Mouse (Mus musculus) thymus, adult 18-20 months (tissue): ENCODE measurements around the gene Actr6.
"Not testable (repeated sequence)": the region's sequence is repeated elsewhere in the genome, so short reads cannot be mapped to it uniquely, and the experiment has no call there.

ENCODE experiments used
- DNase-seq, 2 experiments: peaks; one replicate each; pipeline ENCODE4 v3.0.0; 2022; ENCODE audit warnings: mixed read lengths in 2 of 2

Actr6 gene

GRCm38 (mm10) chr10:89737887-89738286 lies 5.8 kb upstream of the Actr6 start:
- no peak for DNase-seq

GRCm38 (mm10) chr10:89737092-89737491 lies 5.0 kb upstream of the Actr6 start:
- DNase-seq, result no peak

DNA sequence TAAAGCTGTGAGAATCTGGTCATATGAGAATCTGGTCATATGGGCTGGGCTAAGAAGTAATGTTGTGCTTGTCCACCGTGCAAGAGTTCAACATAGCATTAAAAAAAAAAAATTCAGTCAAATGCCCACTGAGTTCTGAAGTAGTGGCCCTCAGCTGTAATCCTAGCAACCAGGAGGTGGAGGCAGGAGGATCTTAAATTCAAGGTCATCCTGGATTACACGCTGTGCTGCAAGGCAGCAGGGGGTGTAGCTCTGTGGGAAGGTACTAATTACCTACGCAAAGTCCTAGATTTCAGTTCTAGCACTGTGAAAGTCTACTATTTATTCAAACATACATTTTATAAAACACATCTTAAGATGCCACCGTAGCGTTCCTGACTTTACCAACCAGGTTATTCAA lies 754 bp downstream of the Actr6 start:
- no peak for DNase-seq

DNA sequence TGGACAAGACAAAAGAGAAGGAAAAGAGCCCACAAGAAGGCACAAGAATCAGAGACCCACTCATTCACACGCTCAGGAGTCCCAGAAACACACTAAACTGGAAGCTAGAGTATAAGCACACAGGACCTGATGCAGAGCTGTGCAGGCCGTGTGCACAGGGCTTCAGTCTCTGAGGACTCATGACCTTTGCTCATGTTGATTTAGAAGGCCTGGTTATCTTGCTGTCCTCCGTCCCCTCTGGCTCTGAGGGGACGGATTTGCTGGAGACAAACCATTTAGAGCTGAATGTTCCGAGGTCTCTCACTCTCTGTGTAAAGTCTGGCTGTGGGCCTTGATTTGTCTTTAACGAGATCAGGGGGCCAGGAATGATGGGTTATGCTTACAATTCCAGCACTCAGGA lies 1.7 kb downstream of the Actr6 start:
- no peak for DNase-seq

DNA sequence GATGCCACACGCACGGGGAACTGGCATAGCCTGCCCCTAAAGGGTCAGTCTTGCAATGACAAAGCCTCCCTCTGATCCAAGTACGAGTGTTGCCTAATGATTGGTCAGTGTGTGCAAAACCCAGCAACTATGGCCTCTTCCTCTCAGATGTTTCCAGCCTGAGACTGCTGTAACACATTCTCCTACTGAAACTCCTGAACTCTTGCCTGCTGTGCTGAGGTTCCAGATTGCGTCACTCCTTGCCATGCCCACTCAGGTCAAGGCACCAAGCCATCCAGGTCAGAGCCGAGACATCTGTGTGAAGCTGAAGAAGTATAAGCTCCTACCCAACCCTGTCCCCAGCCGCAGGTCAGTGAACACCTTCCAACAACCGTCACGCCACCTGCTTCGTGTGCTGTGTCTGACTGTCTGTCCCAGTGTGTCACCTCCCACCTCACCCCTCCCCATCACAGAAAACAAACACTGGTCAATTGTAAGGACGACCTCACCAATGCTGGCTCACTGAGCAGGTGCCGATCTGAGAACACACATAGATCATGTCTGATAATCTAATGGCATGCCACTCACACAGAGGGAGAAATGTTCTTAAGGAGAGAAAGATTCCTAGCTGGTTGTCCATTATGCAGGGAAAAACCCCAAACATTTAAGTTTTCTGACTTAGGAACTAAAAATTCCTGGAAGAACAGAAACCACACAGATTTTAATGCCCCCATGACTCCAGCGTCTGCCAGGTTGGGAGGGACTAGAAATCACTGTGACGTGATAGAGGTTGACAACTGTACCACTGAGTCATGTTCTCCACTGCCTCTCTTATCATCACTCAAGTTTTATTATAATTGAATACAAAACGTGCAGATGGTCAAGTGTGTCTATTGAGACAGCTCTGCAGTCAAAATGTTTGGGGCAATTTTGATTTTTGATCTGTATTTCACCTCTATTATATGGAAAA lies 9.6 kb downstream of the Actr6 start:
- no peak for DNase-seq

DNA sequence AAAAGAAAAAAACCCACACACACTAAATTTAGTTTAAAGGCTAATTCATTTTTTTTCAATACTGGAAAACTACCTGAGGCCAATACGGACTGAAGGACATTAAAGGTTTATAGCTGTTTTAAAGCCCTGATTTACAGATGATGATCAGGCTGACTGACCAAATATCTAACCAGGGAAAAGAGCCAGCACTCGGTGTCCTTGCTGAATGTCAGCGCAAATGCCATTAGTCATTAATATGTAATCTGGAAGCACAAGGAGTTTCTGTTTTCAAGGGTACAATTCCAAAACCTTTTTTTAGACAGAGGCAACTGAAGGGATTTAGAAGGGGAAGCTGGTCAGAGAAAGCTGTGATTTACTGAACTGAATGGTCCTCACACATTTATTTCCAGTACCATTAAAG lies 11.3 kb downstream of the Actr6 start:
- no peak for DNase-seq

- DNase-seq, result no peak
These were observed 11.8 kb downstream of the Actr6 start for GRCm38 (mm10) chr10:89720252-89720651.

GRCm38 (mm10) chr10:89714910-89715309 lies 17.2 kb downstream of the Actr6 start:
- DNase-seq, result no peak

- DNase-seq, result no peak
These were observed 23.4 kb downstream of the Actr6 start for GRCm38 (mm10) chr10:89708720-89709119.

- DNase-seq, result no peak
These were observed 24.7 kb downstream of the Actr6 start for GRCm38 (mm10) chr10:89707397-89707796.

DNA sequence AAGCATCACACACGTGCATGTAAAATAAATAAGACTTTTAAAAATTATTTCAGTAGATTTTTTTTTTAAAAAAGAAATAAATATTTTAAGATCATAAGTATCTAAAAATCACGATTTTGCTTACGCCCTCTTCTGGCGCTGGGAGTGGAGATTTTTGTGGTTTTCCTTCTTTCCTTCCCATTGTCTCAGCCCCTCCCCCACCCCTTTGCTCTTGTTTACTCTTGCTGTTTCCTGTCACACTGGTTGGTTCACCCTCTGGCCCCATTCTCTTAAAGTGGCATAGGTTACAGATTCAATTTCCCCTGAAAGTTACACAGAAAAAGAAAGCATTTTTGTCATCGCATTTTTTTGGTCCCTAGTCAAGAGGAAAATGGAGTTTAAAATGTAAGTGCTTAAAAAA lies 29.1 kb downstream of the Actr6 start:
- peak in 1 of 2 experiments; percentile 19 for DNase-seq

- no peak for DNase-seq
These were observed 34.1 kb downstream of the Actr6 start for GRCm38 (mm10) chr10:89697956-89698355.

DNA sequence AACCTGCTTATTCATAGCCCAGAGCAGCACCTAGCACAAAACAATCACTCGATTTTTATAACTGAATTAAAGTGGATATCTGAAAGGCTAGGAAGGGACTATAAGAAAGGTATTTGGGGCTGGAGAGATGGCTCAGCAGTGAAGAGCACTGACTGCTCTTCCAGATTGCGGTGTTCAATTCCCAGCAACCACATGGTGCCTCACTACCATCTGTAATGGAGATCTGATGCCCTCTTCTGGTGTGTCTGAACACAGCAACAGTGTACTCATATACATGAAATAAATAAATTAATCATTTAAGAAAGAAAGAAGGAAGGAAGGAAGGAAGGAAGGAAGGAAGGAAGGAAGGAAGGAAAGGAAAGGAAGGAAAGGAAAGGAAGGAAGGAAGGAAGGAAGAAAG lies 35.8 kb downstream of the Actr6 start:
- not testable (repeated sequence) for DNase-seq

GRCm38 (mm10) chr10:89695194-89695911 lies 36.7 kb downstream of the Actr6 start:
- no peak for DNase-seq

GRCm38 (mm10) chr10:89690021-89690420 lies 42.1 kb downstream of the Actr6 start:
- no peak for DNase-seq

GRCm38 (mm10) chr10:89687455-89687854 lies 44.6 kb downstream of the Actr6 start:
- DNase-seq, result no peak

GRCm38 (mm10) chr10:89686139-89686808 lies 45.8 kb downstream of the Actr6 start, which contains the start of gene Scyl2:
Gene Scyl2 (minus strand): TSS chr10:89686285.
- DNase-seq, result peak; percentile 89 to 91

DNA sequence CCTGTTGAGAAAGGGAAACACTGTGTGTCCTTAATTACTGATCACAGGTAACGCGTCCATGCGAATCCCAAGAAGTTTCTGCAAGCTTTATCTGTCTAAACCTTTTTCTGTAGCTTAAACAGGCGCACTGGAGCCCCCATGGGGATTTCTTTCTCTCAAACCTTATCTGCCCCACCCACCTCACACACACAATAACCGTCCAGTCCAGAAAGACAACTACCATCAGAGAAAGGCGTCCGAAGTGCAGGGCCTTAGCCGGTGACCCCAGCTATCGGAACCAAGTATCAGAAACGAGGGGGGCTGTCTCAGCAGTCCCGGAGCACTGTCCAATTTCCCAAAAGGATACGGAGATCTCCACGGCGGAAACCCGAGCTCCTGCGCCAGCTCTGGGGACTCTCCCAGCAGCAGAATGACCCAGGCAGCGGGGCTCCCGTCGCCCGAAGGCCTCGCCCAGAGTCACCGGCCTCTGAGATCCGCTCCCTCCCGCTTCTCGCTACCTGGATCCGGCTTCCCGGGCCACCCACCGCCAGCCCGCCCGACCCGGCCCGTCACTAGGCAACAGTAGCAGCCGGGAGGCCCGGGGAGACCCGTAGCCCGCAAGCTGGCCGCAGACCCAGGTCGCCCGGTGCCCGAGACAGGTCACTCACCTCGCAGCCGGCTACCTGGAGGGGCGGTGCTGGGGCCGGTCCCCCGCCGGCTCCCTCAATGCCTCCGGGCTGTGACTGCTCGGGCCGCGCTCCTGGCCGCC lies 46.5 kb downstream of the Actr6 start:
- DNase-seq, result no peak

GRCm38 (mm10) chr10:89682961-89683360 lies 49.1 kb downstream of the Actr6 start:
- no peak for DNase-seq

DNA sequence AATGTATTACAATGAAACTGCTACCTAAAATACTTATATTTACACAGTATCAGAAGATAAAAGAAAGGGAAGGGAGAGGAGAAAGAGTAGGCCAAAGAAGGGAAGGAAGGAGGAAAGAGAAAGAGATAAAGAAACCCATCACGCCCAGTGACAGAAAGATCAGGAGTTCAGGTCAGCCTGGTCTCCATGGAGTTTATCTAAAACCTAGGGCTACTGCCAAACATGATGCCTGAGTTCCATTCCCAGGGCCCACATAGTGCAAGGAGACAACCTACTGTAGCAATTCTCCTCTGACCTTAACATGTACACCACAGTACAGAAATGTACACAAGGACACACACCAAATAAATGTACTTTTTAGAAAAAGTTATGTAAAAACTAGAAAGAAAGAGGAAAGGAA lies 49.9 kb downstream of the Actr6 start:
- DNase-seq, result no peak

DNA sequence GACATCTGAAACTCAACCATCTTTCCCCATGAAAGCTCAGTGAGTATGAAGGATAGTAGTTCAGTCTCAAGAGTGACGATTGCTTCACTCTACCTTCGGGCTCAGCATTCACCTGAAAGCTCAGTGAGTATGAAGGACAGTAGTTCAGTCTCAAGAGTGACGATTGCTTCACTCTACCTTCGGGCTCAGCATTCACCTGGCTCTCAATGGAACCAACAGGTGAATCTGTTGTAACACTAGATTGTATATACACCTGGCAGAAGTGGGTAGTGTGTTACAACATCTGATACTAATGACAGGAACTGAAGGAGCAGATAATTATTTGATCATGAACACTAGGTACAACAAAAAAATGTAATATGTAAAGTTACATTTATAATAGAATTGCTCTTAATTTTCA lies 50.4 kb downstream of the Actr6 start:
- DNase-seq, result no peak

DNA sequence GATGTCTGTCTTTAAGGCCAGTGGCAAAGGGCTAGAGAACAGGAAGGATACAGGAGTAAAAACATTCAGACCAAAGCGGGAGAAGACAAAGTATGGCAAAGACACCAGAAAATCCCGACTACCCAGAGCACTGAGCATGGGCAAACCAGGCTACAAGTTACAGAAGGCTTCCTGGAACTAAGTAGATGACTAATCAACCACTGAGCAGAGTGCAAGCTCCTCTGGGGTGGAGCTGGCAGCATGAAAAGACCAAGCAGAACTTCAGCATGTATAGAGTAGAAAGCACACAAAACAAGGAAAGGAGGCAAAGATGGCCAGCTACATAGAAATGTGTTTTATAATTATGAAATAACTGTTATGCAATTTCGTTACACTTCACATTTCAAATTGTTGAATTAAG lies 51.6 kb downstream of the Actr6 start:
- no peak for DNase-seq

GRCm38 (mm10) chr10:89679448-89679847 lies 52.6 kb downstream of the Actr6 start:
- DNase-seq, result no peak
